Mouse (Mus musculus) hindbrain, embryonic 14.5 days (tissue): ENCODE measurements around the gene Pcgf2. TPM values are rescaled to one million over a fixed set of nuclear protein-coding genes. Genes with fewer than 3 reads are reported as not detected.

ENCODE experiments used
- ATAC-seq: fragments of 200-750 bp; cut with Nextera tagmentation; 2 replicates; pipeline ENCODE4 v1.8.0; 2017; ENCODE audit warnings: moderate number of reproducible peaks, mild to moderate bottlenecking, moderate TSS enrichment, moderate library complexity; ENCODE audit not compliant: low FRiP score
- DNase-seq: peaks from one replicate; pipeline ENCODE4 v3.0.0-alpha.2; 2015; ENCODE audit warnings: low spot score
- H3K27ac ChIP-seq: fragments of 300-500 bp; sonication (generic); 2 replicates; pipeline ENCODE4 v1.5.1; 2014; ENCODE audit warnings: mild to moderate bottlenecking, moderate library complexity
- H3K27me3 ChIP-seq: fragments of 300-500 bp; sonication (generic); 2 replicates; pipeline ENCODE4 v1.6.1; 2014; ENCODE audit warnings: mild to moderate bottlenecking, low read length, mixed read lengths; ENCODE audit not compliant: control insufficient read depth, insufficient read depth
- H3K36me3 ChIP-seq: fragments of 300-500 bp; sonication (generic); replicated peaks from 2 replicates; pipeline ENCODE4 v1.6.1; 2014; ENCODE audit not compliant: control insufficient read depth, insufficient read depth
- H3K4me1 ChIP-seq: fragments of 300-500 bp; sonication (generic); replicated peaks from 2 replicates; pipeline ENCODE4 v1.6.1; 2014; ENCODE audit warnings: antibody characterized with exemption, low read length, mixed read lengths; ENCODE audit not compliant: control insufficient read depth, insufficient read depth
- H3K4me2 ChIP-seq: fragments of 300-500 bp; sonication (generic); replicated peaks from 2 replicates; pipeline ENCODE4 v1.6.1; 2014; ENCODE audit warnings: mild to moderate bottlenecking, moderate library complexity
- H3K4me3 ChIP-seq: fragments of 300-500 bp; sonication (generic); replicated peaks from 2 replicates; pipeline ENCODE4 v1.5.1; 2014; ENCODE audit warnings: mild to moderate bottlenecking, low read length
- H3K9ac ChIP-seq: fragments of 300-500 bp; sonication (generic); 2 replicates; pipeline ENCODE4 v1.6.1; 2014
- H3K9me3 ChIP-seq: fragments of 300-500 bp; sonication (generic); 2 replicates; pipeline ENCODE4 v1.6.1; 2016; ENCODE audit warnings: low read length; ENCODE audit not compliant: control insufficient read depth
- WGBS: fragments of 180-500 bp; shearing (Covaris S2); extraction: QIAGEN DNeasy Blood & Tissue Kit; methylation state at CpG from one replicate; pipeline ENCODE4 v1.1.7; 2014; 5-methylcytosine and 5-hydroxymethylcytosine counted together
- polyA plus RNA-seq: library from polyadenylated mRNA; unstranded; fragments of >200 nt; fragmentation: Nextera tagmentation; extraction: Ambion mirVana; gene quantifications from 2 replicates; pipeline ENCODE4 v1.2.1, GENCODE M21; 2014

The Pcgf2 gene
- polyA plus RNA-seq, result 22.0 and 23.4 TPM in 2 replicates

- Histone ChIP-seq H3K9me3 (no peaks in the 10 kb centered on the region), H3K4me3 (peak within 1 kb of the TSS; percentile 78), H3K36me3 (no peaks in the 10 kb centered on the region), H3K27ac (peak within 1 kb of the TSS; percentile 98), H3K9ac (peak within 1 kb of the TSS; percentile 93), H3K4me1 (peaks cover 54% of the 10 kb centered on the region), H3K27me3 (no peaks in the 10 kb centered on the region), H3K4me2 (peak within 1 kb of the TSS; percentile 86)
- under 1% methylated on average over 85 of the region's 85 CpGs for WGBS
- ATAC-seq (peak; percentile 12; the same call in 1 of the 2 replicates), DNase-seq (peak; percentile 74)
These were observed at the start of gene Pcgf2 for GRCm38 (mm10) chr11:97700003-97700745. TSS of gene Pcgf2 (minus strand) at chr11:97700497.

DNA sequence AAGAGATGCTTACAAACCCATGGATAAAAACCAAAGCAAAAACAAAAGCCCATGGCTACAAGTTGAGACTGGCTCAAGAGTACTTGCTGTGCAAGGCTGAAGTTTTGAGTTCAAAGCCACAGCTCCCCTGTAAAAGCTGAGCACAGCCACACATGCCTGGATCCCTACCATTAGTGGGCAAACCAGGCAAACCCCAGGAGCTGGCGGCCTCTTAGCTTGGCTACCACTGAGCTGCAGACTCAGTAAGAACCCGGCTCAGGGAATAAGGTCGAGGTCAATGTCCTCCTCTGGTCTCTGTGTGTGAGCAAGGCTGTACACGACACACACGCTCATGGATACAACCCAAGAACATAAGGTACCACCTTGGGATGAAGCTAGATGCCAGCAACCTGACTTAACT lies 48.2 kb upstream of the Pcgf2 start:
- Histone ChIP-seq H3K4me2 (no peak overlapping the region), H3K27ac (no peak overlapping the region), H3K9me3 (no peaks in the 10 kb centered on the region), H3K4me3 (no peak overlapping the region), H3K4me1 (peaks cover 3% of the 10 kb centered on the region), H3K27me3 (no peaks in the 10 kb centered on the region), H3K36me3 (peaks cover 76% of the 10 kb centered on the region), H3K9ac (no peak overlapping the region)
- 95% methylated on average over 5 of the region's 5 CpGs for WGBS
- DNase-seq (no peak), ATAC-seq (no peak)

- H3K4me3 ChIP-seq, result no peak overlapping the region
- DNase-seq (no peak), ATAC-seq (no peak)
- no peak overlapping the region for H3K9ac ChIP-seq
- H3K4me2 ChIP-seq, result no peak overlapping the region
- no peaks in the 10 kb centered on the region for H3K9me3 ChIP-seq
- peaks cover 68% of the 10 kb centered on the region for H3K36me3 ChIP-seq
- no peaks in the 10 kb centered on the region for H3K27me3 ChIP-seq
- WGBS, result 97% methylated on average over 8 of the region's 8 CpGs
- peaks cover 10% of the 10 kb centered on the region for H3K4me1 ChIP-seq
- H3K27ac ChIP-seq, result no peak overlapping the region
These were observed 47.5 kb upstream of the Pcgf2 start for GRCm38 (mm10) chr11:97747773-97748172.

DNA sequence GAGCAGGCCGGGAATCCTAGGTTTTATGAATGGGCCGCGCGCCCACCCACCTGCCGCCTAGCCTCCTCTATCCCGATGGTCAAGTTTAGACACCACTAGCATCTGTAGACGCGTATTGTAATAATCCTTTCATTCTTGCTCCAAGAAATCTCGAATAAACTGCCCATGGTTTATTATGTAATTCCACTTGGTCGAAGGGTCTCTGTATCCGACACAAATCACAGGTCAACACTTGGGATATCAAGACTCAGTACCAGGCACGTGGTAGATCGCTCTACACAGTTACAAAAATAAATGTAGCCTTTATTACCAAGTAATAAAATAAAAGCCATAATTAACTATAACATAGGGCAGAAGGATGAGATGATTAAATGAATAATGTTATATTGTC lies 45.0 kb upstream of the Pcgf2 start:
- Histone ChIP-seq H3K9ac (no peak overlapping the region), H3K27me3 (no peaks in the 10 kb centered on the region), H3K27ac (no peak overlapping the region; the same call in 1 of the 2 replicates), H3K4me2 (peak overlapping the region; percentile 52), H3K36me3 (peaks cover 46% of the 10 kb centered on the region), H3K9me3 (no peaks in the 10 kb centered on the region), H3K4me1 (peaks cover 28% of the 10 kb centered on the region), H3K4me3 (peak overlapping the region; percentile 83)
- 10% methylated on average over 13 of the region's 13 CpGs for WGBS
- ATAC-seq (peak; percentile 8; the same call in 1 of the 2 replicates), DNase-seq (no peak)

DNA sequence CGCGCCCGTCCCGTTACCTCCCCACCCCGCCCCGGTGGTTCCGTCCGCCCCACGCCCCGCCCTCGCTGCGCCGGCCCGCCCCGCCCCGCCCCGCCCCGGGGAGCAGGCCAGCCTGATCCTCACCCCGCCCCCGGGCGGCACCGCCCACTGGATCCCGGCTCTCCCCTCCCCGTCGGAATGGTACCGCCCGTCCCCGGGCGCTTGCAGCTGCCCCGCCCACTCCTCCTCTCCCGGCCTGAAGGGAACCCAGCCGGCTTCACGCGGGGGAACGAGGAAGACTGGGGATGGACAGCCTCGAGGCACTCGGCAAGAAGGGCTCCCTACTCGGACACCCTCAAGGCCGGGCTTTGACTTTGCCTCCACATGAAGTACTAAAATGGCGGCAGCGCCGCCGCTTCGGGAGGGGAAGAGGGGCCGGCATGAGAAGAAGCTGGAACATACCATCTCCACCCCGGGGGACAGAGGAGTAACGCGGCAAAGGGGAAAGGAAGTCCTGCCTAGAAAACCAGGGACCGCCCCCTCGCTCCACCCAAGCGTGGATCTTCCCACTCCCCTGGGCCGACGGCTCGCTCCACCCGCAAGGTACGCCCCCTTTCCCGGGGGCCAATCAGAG lies 44.5 kb upstream of the Pcgf2 start:
- H3K4me3 ChIP-seq, result peak overlapping the region; percentile 83
- no peaks in the 10 kb centered on the region for H3K9me3 ChIP-seq
- peaks cover 41% of the 10 kb centered on the region for H3K36me3 ChIP-seq
- 2% methylated on average over 51 of the region's 57 CpGs for WGBS
- H3K9ac ChIP-seq, result peak overlapping the region; percentile 75
- peak; percentile 97 for DNase-seq
- peak overlapping the region; percentile 52 for H3K4me2 ChIP-seq
- ATAC-seq, result peak; percentile 96
- no peaks in the 10 kb centered on the region for H3K27me3 ChIP-seq
- H3K27ac ChIP-seq, result peak overlapping the region; percentile 97
- peaks cover 32% of the 10 kb centered on the region for H3K4me1 ChIP-seq

- H3K9ac ChIP-seq, result peak within 1 kb of the TSS; percentile 75
- peak; percentile 46 for ATAC-seq
- H3K27ac ChIP-seq, result peak within 1 kb of the TSS; percentile 97
- H3K36me3 ChIP-seq, result peaks cover 35% of the 10 kb centered on the region
- DNase-seq, result no peak
- H3K4me3 ChIP-seq, result peak within 1 kb of the TSS; percentile 83
- WGBS, result under 1% methylated on average over 51 of the region's 63 CpGs
- H3K4me1 ChIP-seq, result peaks cover 32% of the 10 kb centered on the region
- H3K27me3 ChIP-seq, result no peaks in the 10 kb centered on the region
- no peaks in the 10 kb centered on the region for H3K9me3 ChIP-seq
- peak within 1 kb of the TSS; percentile 78 for H3K4me2 ChIP-seq
These were observed 43.9 kb upstream of the Pcgf2 start, which contains the start of gene Pip4k2b for GRCm38 (mm10) chr11:97744063-97744717. TSS of gene Pip4k2b (minus strand) at chr11:97744704.

GRCm38 (mm10) chr11:97743423-97743822 lies 43.1 kb upstream of the Pcgf2 start:
- ATAC-seq (no peak), DNase-seq (no peak)
- peak overlapping the region; percentile 78 for H3K4me2 ChIP-seq
- H3K27ac ChIP-seq, result peak overlapping the region; percentile 97; the same call in 1 of the 2 replicates
- no peaks in the 10 kb centered on the region for H3K27me3 ChIP-seq
- peaks cover 32% of the 10 kb centered on the region for H3K4me1 ChIP-seq
- 31% methylated on average over 9 of the region's 9 CpGs for WGBS
- H3K4me3 ChIP-seq, result peak overlapping the region; percentile 83
- H3K9ac ChIP-seq, result peak overlapping the region; percentile 75
- H3K9me3 ChIP-seq, result no peaks in the 10 kb centered on the region
- peaks cover 27% of the 10 kb centered on the region for H3K36me3 ChIP-seq

DNA sequence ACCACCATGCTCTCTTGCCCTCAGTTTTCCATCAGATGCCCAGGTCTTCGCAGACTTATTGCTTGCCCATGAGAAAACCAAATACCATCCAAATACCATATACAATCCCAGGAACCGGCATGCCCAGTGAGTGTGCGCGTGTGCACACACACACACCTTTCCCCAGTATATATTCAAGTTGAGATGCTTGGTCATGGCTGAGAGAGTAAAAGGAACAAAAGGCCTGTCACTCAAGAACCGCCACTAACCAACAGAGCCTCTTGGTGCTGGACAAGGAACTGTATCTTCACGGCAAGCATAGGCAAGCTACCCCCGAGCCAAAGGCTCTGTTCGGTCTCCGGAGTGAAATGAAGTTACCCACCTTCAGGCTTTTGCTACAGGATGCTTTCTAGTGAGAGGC lies 42.3 kb upstream of the Pcgf2 start:
- H3K9ac ChIP-seq, result peak overlapping the region; percentile 75; the same call in 1 of the 2 replicates
- H3K4me2 ChIP-seq, result peak overlapping the region; percentile 78
- H3K9me3 ChIP-seq, result no peaks in the 10 kb centered on the region
- WGBS, result 73% methylated on average over 9 of the region's 9 CpGs
- DNase-seq (no peak), ATAC-seq (no peak)
- H3K27ac ChIP-seq, result no peak overlapping the region
- H3K36me3 ChIP-seq, result peaks cover 19% of the 10 kb centered on the region
- H3K4me1 ChIP-seq, result peaks cover 32% of the 10 kb centered on the region
- H3K4me3 ChIP-seq, result peak overlapping the region; percentile 83
- no peaks in the 10 kb centered on the region for H3K27me3 ChIP-seq

- WGBS, result 95% methylated on average over 5 of the region's 5 CpGs
- ATAC-seq, result no peak
- Histone ChIP-seq H3K27ac (no peak overlapping the region), H3K9ac (0 out of 2 replicates have a peak overlapping the region, but pooled peaks have one; percentile 75), H3K9me3 (no peaks in the 10 kb centered on the region), H3K4me2 (peak overlapping the region; percentile 78), H3K27me3 (no peaks in the 10 kb centered on the region), H3K36me3 (peaks cover 14% of the 10 kb centered on the region), H3K4me1 (peaks cover 32% of the 10 kb centered on the region), H3K4me3 (peak overlapping the region; percentile 83)
- DNase-seq, result no peak
These were observed 41.9 kb upstream of the Pcgf2 start for GRCm38 (mm10) chr11:97742157-97742556.
